10 mouse cellular contexts compared by ENCODE assay signal in the genomic region with DNA sequence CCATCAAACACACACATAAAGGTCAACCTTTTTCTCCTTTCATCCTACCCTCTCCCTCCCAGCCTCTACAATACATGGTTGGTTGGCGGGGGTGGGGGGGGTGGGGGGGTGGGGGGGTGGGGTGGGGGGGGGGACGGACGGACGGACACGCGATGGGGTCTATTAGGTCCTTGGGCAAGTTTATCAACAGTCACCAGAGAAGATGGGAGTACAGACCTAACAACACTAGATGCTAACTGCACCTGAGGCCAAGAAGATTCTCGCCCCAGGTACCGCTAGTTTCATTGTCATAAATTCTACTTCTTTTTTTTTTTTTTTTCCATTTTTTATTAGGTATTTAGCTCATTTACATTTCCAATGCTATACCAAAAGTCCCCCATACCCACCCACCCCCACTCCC. TPM values are rescaled to one million over a fixed set of nuclear protein-coding genes. Genes with fewer than 3 reads are reported as not detected.
DNase-seq lines count a peak whose midpoint lies in the region; ATAC-seq and TF ChIP-seq lines count a peak whose summit lies in the region.
"Had no signal": no experiment of that assay in that cellular context is flagged by ENCODE, and none has a peak within 500 bp of the region (broad histone marks: within the 10 kb centered on the region; RNA-seq: fewer than 3 reads in every experiment).

No protein-coding gene starts in this region.

- TF ChIP-seq CTCF in hindbrain, postnatal 0 days (IDR thresholded peaks at IDR 0.05; ENCODE audit: low read depth), result no peak
- no peak for TF ChIP-seq CTCF in midbrain, postnatal 0 days (IDR thresholded peaks at IDR 0.05)

- H3K36me3 ChIP-seq in kidney, embryonic 16.5 days (ENCODE audit: insufficient read depth, low read length), result no peaks in the 10 kb centered on the region
- H3K36me3 ChIP-seq in embryonic facial prominence, embryonic 12.5 days, result no peaks in the 10 kb centered on the region
- H3K36me3 ChIP-seq in hindbrain, postnatal 0 days (ENCODE audit: insufficient read depth, low read length), result no peaks in the 10 kb centered on the region
- no peaks in the 10 kb centered on the region for H3K36me3 ChIP-seq in midbrain, postnatal 0 days (ENCODE audit: insufficient read depth, low read length)

- H3K9ac ChIP-seq in kidney, embryonic 16.5 days (replicated peaks; ENCODE audit: low read length), result no peak overlapping the region
- H3K9ac ChIP-seq in embryonic facial prominence, embryonic 12.5 days, result no peak overlapping the region
- no peak overlapping the region for H3K9ac ChIP-seq in hindbrain, postnatal 0 days (replicated peaks; ENCODE audit: low read length)
- H3K9ac ChIP-seq in midbrain, postnatal 0 days (replicated peaks; ENCODE audit: low read length, poor library complexity, severe bottlenecking), result no peak overlapping the region

- no peak overlapping the region for H3K27ac ChIP-seq in kidney, embryonic 16.5 days (ENCODE audit: low read length)
- no peak overlapping the region for H3K27ac ChIP-seq in embryonic facial prominence, embryonic 12.5 days
- no peak overlapping the region for H3K27ac ChIP-seq in hindbrain, postnatal 0 days
- H3K27ac ChIP-seq in midbrain, postnatal 0 days (ENCODE audit: low read depth, low read length), result no peak overlapping the region

- H3K4me3 ChIP-seq in kidney, embryonic 16.5 days (ENCODE audit: low read length), result peak overlapping the region; percentile 72
- no peak overlapping the region for H3K4me3 ChIP-seq in embryonic facial prominence, embryonic 12.5 days
- H3K4me3 ChIP-seq in hindbrain, postnatal 0 days (ENCODE audit: low read length), result peak overlapping the region; percentile 68
- peak overlapping the region; percentile 56 for H3K4me3 ChIP-seq in midbrain, postnatal 0 days (ENCODE audit: low read depth, low read length)

- no peaks in the 10 kb centered on the region for H3K27me3 ChIP-seq in kidney, embryonic 16.5 days (ENCODE audit: insufficient read depth, low read length)
- 0 out of 2 replicates have a peak, but pooled peaks cover 5% of the 10 kb centered on the region for H3K27me3 ChIP-seq in embryonic facial prominence, embryonic 12.5 days
- no peaks in the 10 kb centered on the region for H3K27me3 ChIP-seq in hindbrain, postnatal 0 days (ENCODE audit: insufficient read depth, low read length)
- no peaks in the 10 kb centered on the region for H3K27me3 ChIP-seq in midbrain, postnatal 0 days (ENCODE audit: insufficient read depth, low read length)

- peak; percentile 13; the same call in 1 of the 2 replicates for ATAC-seq in kidney, embryonic 16.5 days (ENCODE audit: low FRiP score, low TSS enrichment)
- ATAC-seq in embryonic facial prominence, embryonic 12.5 days (ENCODE audit: insufficient number of reproducible peaks, insufficient read depth, low FRiP score, low TSS enrichment), result no peak
- peak; percentile 41; the same call in 1 of the 2 replicates for ATAC-seq in hindbrain, postnatal 0 days
- peak; percentile 61 for ATAC-seq in midbrain, postnatal 0 days (ENCODE audit: low FRiP score)

- H3K4me1 ChIP-seq in kidney, embryonic 16.5 days (ENCODE audit: insufficient read depth, low read length), result 0 out of 2 replicates have a peak, but pooled peaks cover 2% of the 10 kb centered on the region
- H3K4me1 ChIP-seq in embryonic facial prominence, embryonic 12.5 days, result no peaks in the 10 kb centered on the region
- peaks cover 4% of the 10 kb centered on the region; the same call in 1 of the 2 replicates for H3K4me1 ChIP-seq in hindbrain, postnatal 0 days (ENCODE audit: insufficient read depth, low read length)
- H3K4me1 ChIP-seq in midbrain, postnatal 0 days (ENCODE audit: insufficient read depth, low read length), result peaks cover 4% of the 10 kb centered on the region; the same call in 1 of the 2 replicates

- H3K9me3 ChIP-seq in kidney, embryonic 16.5 days (ENCODE audit: low read length), result no peaks in the 10 kb centered on the region
- no peaks in the 10 kb centered on the region for H3K9me3 ChIP-seq in embryonic facial prominence, embryonic 12.5 days
- H3K9me3 ChIP-seq in hindbrain, postnatal 0 days (ENCODE audit: low read length), result no peaks in the 10 kb centered on the region
- H3K9me3 ChIP-seq in midbrain, postnatal 0 days (ENCODE audit: low read length), result no peaks in the 10 kb centered on the region

- peak overlapping the region; percentile 98 for H3K4me2 ChIP-seq in kidney, embryonic 16.5 days (replicated peaks; ENCODE audit: low read depth, low read length)
- peak overlapping the region; percentile 93 for H3K4me2 ChIP-seq in embryonic facial prominence, embryonic 12.5 days (replicated peaks)
- H3K4me2 ChIP-seq in hindbrain, postnatal 0 days (ENCODE audit: low read depth, low read length), result peak overlapping the region; percentile 76
- peak overlapping the region; percentile 83 for H3K4me2 ChIP-seq in midbrain, postnatal 0 days (ENCODE audit: low read depth, low read length, poor library complexity, severe bottlenecking)

- DNase-seq in kidney, postnatal 14 days, result no peak
- DNase-seq in hindbrain, postnatal 0 days (ENCODE audit: low spot score), result no peak
- no peak for DNase-seq in midbrain, postnatal 0 days (ENCODE audit: low spot score)
- DNase-seq in urinary bladder, adult 2 months (ENCODE audit: low spot score), result no peak
- DNase-seq in left cerebral cortex, adult 11 months (ENCODE audit: low spot score), result no peak
- DNase-seq in gastrocnemius, postnatal 4 days (ENCODE audit: low spot score in 2 of 2), result no peak

- WGBS in kidney, embryonic 16.5 days, result 72% methylated on average over 8 of the region's 8 CpGs
- 77% methylated on average over 8 of the region's 8 CpGs for WGBS in embryonic facial prominence, embryonic 12.5 days
- WGBS in hindbrain, postnatal 0 days, result 59% methylated on average over 8 of the region's 8 CpGs
- 69% methylated on average over 8 of the region's 8 CpGs for WGBS in midbrain, postnatal 0 days

RNA-seq across cellular contexts. Expression of gene Pla2g10, which starts 23.2 kb away (rescaled TPM):
- polyA plus RNA-seq in kidney, embryonic 16.5 days (2015; fragmentation: Nextera tagmentation; extraction: Ambion mirVana), result 0.35 TPM in 1 of 2 replicates, not detected in the other
- not detected in 2 replicates for polyA plus RNA-seq in embryonic facial prominence, embryonic 12.5 days (2016; fragmentation: Nextera tagmentation; extraction: Ambion mirVana)
- total RNA-seq in hindbrain, postnatal 0 days (2014; rRNA removed), result not detected in 2 replicates
- 0.19 TPM in 1 of 2 replicates, not detected in the other for polyA plus RNA-seq in hindbrain, postnatal 0 days (2015; fragmentation: Nextera tagmentation; extraction: Ambion mirVana)
- total RNA-seq in midbrain, postnatal 0 days (2014; rRNA removed), result not detected in 2 replicates
- polyA plus RNA-seq in midbrain, postnatal 0 days (2015; fragmentation: Nextera tagmentation; extraction: Ambion mirVana), result not detected in 2 replicates
- polyA plus RNA-seq in urinary bladder, adult 2 months (2012; rRNA removed), result not detected in 2 replicates
- not detected for total RNA-seq in gastrocnemius, postnatal 4 days (2021)
- total RNA-seq: megakaryocyte progenitor cell, adult 5-6 weeks had no signal
- polyA plus RNA-seq: embryonic facial prominence, embryonic 11.5 days had no signal

RNA-seq across cellular contexts. Expression of gene Rrn3, which starts 26.5 kb away (rescaled TPM):
- 63.8 and 69.8 TPM in 2 replicates for polyA plus RNA-seq in kidney, embryonic 16.5 days (2015; fragmentation: Nextera tagmentation; extraction: Ambion mirVana)
- polyA plus RNA-seq in embryonic facial prominence, embryonic 12.5 days (2016; fragmentation: Nextera tagmentation; extraction: Ambion mirVana), result 82.6 and 83.0 TPM in 2 replicates
- total RNA-seq in hindbrain, postnatal 0 days (2014; rRNA removed), result 73.5 and 83.8 TPM in 2 replicates
- polyA plus RNA-seq in hindbrain, postnatal 0 days (2015; fragmentation: Nextera tagmentation; extraction: Ambion mirVana), result 74.7 and 77.2 TPM in 2 replicates
- total RNA-seq in midbrain, postnatal 0 days (2014; rRNA removed), result 77.5 and 85.5 TPM in 2 replicates
- polyA plus RNA-seq in midbrain, postnatal 0 days (2015; fragmentation: Nextera tagmentation; extraction: Ambion mirVana), result 74.6 and 80.8 TPM in 2 replicates
- polyA plus RNA-seq in urinary bladder, adult 2 months (2012; rRNA removed), result 21.9 and 24.7 TPM in 2 replicates
- total RNA-seq in gastrocnemius, postnatal 4 days (2021), result 10 to 100 TPM; 27.2 to 32.1 TPM
